Mouse (Mus musculus): ENCODE results near the gene Cyp26b1. TPM values are rescaled to one million over a fixed set of nuclear protein-coding genes. Genes with fewer than 3 reads are reported as not detected.
"Not testable (repeated sequence)": the region's sequence is repeated elsewhere in the genome, so short reads cannot be mapped to it uniquely, and the experiment has no call there.

The Cyp26b1 gene
- polyA plus RNA-seq, 1 experiment from 2014 or later = 10.2 TPM

DNA sequence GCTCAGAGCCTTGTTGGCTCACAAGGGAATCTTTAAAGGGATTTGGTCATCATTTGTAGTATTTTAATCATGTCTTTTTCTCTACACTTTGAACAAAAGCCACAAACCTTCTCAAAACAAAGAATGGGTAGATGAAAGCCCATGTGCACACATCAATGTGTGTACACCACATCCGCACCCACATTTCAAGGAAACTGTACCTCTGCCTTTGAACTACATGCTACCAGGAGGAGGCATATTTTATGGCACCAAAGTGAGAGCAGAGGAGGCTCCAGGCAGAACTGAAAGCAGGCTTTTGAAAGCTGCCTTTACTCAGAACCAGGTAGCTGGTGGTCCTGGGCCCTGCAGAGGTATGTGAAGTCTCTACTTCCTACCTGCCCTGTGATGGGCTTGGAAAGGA lies 23.3 kb upstream of the Cyp26b1 start:
- Histone ChIP-seq H3K27ac (ENCODE audit: low read length) (no peak overlapping the region), H3K4me3 (ENCODE audit: low read depth, low read length) (no peak overlapping the region), H3K4me2 (ENCODE audit: low read length) (no peak overlapping the region), H3K9ac (ENCODE audit: low read depth, low read length) (no peak overlapping the region), H3K27me3 (ENCODE audit: control insufficient read depth, insufficient read depth, low read depth, low read length) (no peaks in the 10 kb centered on the region), H3K9me3 (replicated peaks; ENCODE audit: control insufficient read depth, low read length, poor library complexity, severe bottlenecking) (no peaks in the 10 kb centered on the region), H3K36me3 (ENCODE audit: control insufficient read depth, insufficient read depth, low read length) (peaks cover 10% of the 10 kb centered on the region), H3K4me1 (ENCODE audit: control insufficient read depth, insufficient read depth, low read length) (no peaks in the 10 kb centered on the region)
- WGBS = 97% methylated on average over 1 of the region's 1 CpGs
- ATAC-seq = no peak

DNA sequence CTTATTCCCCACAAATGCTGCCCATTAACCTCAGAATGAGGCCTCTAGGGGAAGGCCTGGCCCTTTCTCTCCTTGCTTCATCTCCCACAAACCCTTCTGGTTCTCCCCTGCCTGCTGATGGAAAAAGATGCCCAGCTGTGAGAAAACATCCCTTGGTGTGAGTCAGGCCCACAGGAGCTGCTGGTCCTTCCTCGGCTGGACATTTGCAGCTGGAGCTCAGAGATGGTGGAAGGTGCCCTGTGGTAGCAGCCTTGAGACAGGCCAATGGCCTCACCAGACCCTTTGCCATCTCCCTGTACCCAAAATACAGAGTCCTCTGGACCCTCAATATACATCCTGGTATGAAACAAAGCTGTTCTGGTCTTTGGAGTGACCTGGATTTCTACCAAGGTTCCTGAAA lies 22.9 kb upstream of the Cyp26b1 start:
- no peak overlapping the region for H3K9ac ChIP-seq (ENCODE audit: low read depth, low read length)
- H3K4me2 ChIP-seq (ENCODE audit: low read length) = no peak overlapping the region
- H3K36me3 ChIP-seq (ENCODE audit: control insufficient read depth, insufficient read depth, low read length) = peaks cover 10% of the 10 kb centered on the region
- H3K4me3 ChIP-seq (ENCODE audit: low read depth, low read length) = no peak overlapping the region
- ATAC-seq = no peak
- H3K9me3 ChIP-seq (replicated peaks; ENCODE audit: control insufficient read depth, low read length, poor library complexity, severe bottlenecking) = no peaks in the 10 kb centered on the region
- no peaks in the 10 kb centered on the region for H3K27me3 ChIP-seq (ENCODE audit: control insufficient read depth, insufficient read depth, low read depth, low read length)
- WGBS = 86% methylated on average over 1 of the region's 1 CpGs
- H3K4me1 ChIP-seq (ENCODE audit: control insufficient read depth, insufficient read depth, low read length) = no peaks in the 10 kb centered on the region
- no peak overlapping the region for H3K27ac ChIP-seq (ENCODE audit: low read length)

DNA sequence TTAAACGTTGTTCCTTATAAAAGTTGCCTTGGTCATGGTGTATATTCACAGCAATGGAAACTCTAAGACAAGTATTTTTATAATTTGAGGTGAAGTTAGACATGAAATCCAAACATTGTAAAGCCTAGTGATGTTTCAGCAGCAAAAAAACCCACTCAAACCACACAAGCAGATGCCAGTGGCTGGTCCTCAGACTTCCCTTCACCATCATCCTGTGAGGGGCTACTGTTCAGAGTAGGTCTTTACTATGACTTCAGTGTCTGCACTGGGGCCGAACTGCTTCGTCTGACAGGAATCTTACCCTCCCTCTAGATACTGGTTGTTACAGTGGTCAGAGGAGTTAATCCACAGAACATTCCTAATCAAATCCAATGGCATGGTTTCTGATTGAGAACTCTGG lies 19.9 kb upstream of the Cyp26b1 start:
- Histone ChIP-seq H3K36me3 (ENCODE audit: control insufficient read depth, insufficient read depth, low read length) (no peaks in the 10 kb centered on the region), H3K9ac (ENCODE audit: low read depth, low read length) (no peak overlapping the region), H3K4me2 (ENCODE audit: low read length) (no peak overlapping the region), H3K4me3 (ENCODE audit: low read depth, low read length) (no peak overlapping the region), H3K9me3 (replicated peaks; ENCODE audit: control insufficient read depth, low read length, poor library complexity, severe bottlenecking) (no peaks in the 10 kb centered on the region), H3K27ac (ENCODE audit: low read length) (no peak overlapping the region), H3K27me3 (ENCODE audit: control insufficient read depth, insufficient read depth, low read depth, low read length) (no peaks in the 10 kb centered on the region), H3K4me1 (ENCODE audit: control insufficient read depth, insufficient read depth, low read length) (no peaks in the 10 kb centered on the region)
- WGBS = 89% methylated on average over 3 of the region's 3 CpGs
- ATAC-seq = no peak

DNA sequence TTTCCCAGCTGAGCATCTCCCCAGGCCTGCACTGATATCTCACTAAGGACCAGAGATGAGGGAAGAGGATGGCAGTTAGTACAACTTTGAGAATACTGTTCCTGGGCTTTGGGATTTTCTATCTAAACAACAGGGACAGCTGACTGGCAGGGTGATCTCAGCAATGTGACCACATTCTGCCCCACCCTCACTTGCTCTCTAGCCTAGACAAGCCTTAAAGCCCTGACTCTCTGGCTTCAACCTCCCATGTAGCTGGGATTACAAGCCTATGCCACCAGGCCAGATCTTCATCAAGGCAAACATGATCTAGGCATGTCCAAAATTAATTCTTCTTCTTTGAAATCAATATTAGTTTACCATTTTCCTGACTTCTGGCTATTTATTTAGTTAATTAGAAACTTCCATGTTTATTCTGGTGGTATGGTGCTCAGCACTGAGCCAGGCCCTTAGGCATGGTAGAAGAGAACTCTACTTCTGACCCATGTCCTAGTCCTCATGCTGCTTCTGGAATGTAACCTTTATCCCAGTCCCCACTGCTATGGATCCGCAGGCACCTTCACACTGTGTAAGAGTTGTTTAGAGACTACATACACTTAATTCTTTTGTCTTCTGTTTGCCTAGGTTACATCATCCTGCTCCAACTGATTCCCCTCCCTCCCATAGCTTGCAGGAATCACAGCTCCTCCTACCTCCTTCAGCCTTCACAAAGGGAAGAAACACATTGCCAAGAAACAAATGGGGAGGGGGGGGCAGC lies 7.6 kb upstream of the Cyp26b1 start:
- no peak overlapping the region for H3K4me2 ChIP-seq (ENCODE audit: low read length)
- ATAC-seq = no peak
- no peaks in the 10 kb centered on the region for H3K36me3 ChIP-seq (ENCODE audit: control insufficient read depth, insufficient read depth, low read length)
- 28% methylated on average over 1 of the region's 1 CpGs for WGBS
- H3K27me3 ChIP-seq (ENCODE audit: control insufficient read depth, insufficient read depth, low read depth, low read length) = no peaks in the 10 kb centered on the region
- no peak overlapping the region for H3K27ac ChIP-seq (ENCODE audit: low read length)
- no peak overlapping the region for H3K9ac ChIP-seq (ENCODE audit: low read depth, low read length)
- H3K4me1 ChIP-seq (ENCODE audit: control insufficient read depth, insufficient read depth, low read length) = no peaks in the 10 kb centered on the region
- H3K4me3 ChIP-seq (ENCODE audit: low read depth, low read length) = no peak overlapping the region
- H3K9me3 ChIP-seq (replicated peaks; ENCODE audit: control insufficient read depth, low read length, poor library complexity, severe bottlenecking) = no peaks in the 10 kb centered on the region

DNA sequence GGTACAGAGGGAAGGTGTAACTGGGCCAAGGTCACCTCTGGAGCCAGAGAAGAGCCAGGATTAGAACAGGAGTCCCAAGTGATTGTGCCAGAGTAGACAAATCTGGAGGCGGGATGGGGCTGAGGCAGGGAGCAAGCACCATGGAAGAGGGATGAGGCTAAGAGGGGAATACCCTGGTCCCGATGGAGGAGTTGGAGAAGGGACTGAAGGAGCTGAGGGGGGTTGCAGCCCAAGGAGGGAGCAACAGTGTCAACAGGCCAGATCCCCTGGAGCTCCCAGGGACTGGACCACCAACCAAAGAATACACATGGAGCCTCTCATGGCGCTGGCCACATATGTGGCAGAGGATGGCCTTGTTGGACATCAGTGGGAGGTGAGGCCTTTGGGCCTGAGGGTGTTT lies 5.6 kb upstream of the Cyp26b1 start:
- 83% methylated on average over 3 of the region's 3 CpGs for WGBS
- H3K9ac ChIP-seq (ENCODE audit: low read depth, low read length); H3K4me3 ChIP-seq (ENCODE audit: low read depth, low read length); ATAC-seq; H3K4me1 ChIP-seq (ENCODE audit: control insufficient read depth, insufficient read depth, low read length); H3K36me3 ChIP-seq (ENCODE audit: control insufficient read depth, insufficient read depth, low read length); H3K4me2 ChIP-seq (ENCODE audit: low read length); H3K27ac ChIP-seq (ENCODE audit: low read length); H3K27me3 ChIP-seq (ENCODE audit: control insufficient read depth, insufficient read depth, low read depth, low read length); H3K9me3 ChIP-seq (replicated peaks; ENCODE audit: control insufficient read depth, low read length, poor library complexity, severe bottlenecking): not testable (repeated sequence)

DNA sequence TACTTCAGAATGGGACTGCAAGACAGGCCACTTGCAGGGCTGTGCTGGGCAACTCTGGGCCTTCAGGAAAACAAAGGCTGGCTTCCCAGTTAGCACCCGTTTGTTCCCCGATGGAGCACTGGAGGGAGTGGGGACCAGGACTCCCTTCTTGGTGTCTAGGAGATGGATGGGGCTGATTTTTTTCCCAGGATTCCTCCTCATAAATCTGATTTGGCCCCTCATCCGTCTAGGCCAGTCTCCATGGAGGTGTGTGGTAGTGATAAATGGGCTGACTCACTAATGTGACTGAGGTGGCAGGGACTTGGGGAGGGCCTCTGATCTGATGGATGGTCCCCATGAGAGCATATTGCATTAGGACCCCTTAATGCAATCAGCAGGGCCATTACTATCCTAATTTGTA lies 5.0 kb upstream of the Cyp26b1 start:
- ATAC-seq = no peak
- Histone ChIP-seq H3K27me3 (ENCODE audit: control insufficient read depth, insufficient read depth, low read depth, low read length) (no peaks in the 10 kb centered on the region), H3K36me3 (ENCODE audit: control insufficient read depth, insufficient read depth, low read length) (no peaks in the 10 kb centered on the region), H3K4me1 (ENCODE audit: control insufficient read depth, insufficient read depth, low read length) (0 out of 2 replicates have a peak, but pooled peaks cover 5% of the 10 kb centered on the region), H3K27ac (ENCODE audit: low read length) (no peak overlapping the region), H3K9ac (ENCODE audit: low read depth, low read length) (no peak overlapping the region), H3K4me2 (ENCODE audit: low read length) (no peak overlapping the region), H3K4me3 (ENCODE audit: low read depth, low read length) (no peak overlapping the region), H3K9me3 (replicated peaks; ENCODE audit: control insufficient read depth, low read length, poor library complexity, severe bottlenecking) (no peaks in the 10 kb centered on the region)
- whole genome bisulfite sequencing = 97% methylated on average over 3 of the region's 3 CpGs

DNA sequence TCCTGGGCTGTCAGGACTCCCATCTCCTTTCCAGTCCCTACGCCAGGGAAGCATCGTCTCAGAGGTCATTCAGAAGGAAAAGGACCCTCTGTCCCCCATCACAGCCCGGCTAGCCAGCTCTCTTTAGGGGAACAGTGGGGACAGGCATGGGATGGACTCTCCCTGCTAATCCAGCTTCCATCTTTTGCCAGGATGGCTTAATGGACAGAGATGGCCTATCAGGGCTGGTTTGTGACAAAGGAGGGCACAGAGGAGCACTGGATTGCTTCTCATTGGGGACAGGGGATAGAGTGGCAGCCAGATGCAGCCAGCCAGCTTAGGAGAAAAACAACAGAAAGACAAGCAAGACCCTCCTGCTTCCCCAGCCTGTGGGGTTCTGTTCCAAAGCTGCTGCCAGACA lies 918 bp upstream of the Cyp26b1 start:
- Histone ChIP-seq H3K9ac (ENCODE audit: low read depth, low read length) (peak overlapping the region; percentile 27; the same call in 1 of the 2 replicates), H3K4me1 (ENCODE audit: control insufficient read depth, insufficient read depth, low read length) (peaks cover 11% of the 10 kb centered on the region), H3K4me2 (ENCODE audit: low read length) (no peak overlapping the region), H3K36me3 (ENCODE audit: control insufficient read depth, insufficient read depth, low read length) (no peaks in the 10 kb centered on the region), H3K4me3 (ENCODE audit: low read depth, low read length) (no peak overlapping the region), H3K27me3 (ENCODE audit: control insufficient read depth, insufficient read depth, low read depth, low read length) (peaks cover 7% of the 10 kb centered on the region), H3K9me3 (replicated peaks; ENCODE audit: control insufficient read depth, low read length, poor library complexity, severe bottlenecking) (no peaks in the 10 kb centered on the region), H3K27ac (ENCODE audit: low read length) (no peak overlapping the region)
- WGBS = 17% methylated on average over 3 of the region's 3 CpGs
- peak; percentile 18; the same call in 1 of the 2 replicates for ATAC-seq

DNA sequence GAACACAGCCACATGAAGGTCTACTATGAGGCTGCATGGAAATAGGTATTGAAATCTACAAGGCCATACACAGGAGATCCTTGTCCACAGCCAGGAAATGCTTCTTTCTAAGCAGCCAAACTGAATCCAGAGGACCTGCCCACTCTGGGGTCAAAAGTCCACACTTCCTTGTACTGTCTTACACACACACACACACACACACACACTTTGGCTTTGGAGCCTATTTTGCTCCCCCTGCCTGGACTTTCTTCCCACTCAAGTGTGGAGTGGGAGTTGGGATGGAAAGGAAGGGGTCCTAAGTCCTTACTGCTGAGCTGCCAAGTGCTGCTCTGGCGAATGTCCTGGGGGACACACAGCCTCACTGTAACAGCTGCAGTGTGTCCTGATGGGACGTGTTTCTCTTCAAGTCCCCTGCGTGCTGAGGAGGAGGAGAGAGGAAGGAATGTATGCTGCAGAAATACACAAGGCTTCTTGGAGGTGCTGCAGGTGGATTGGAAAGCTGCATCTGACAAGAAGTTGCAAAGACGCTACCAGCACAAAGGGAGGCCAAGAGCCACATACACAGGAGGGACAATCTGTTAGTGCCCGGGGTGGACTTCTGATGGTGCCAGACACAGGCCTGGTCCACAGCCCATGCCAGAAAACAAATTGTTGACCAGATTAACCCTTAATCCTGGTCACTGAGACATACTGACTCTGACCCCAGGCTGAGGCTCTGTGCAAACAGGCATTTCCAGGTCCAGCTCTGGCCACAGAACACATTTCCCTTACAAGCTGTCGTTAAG lies 2.6 kb downstream of the Cyp26b1 start:
- H3K27me3 ChIP-seq (ENCODE audit: control insufficient read depth, insufficient read depth, low read depth, low read length) = peaks cover 23% of the 10 kb centered on the region
- no peak overlapping the region for H3K9ac ChIP-seq (ENCODE audit: low read depth, low read length)
- no peaks in the 10 kb centered on the region for H3K9me3 ChIP-seq (replicated peaks; ENCODE audit: control insufficient read depth, low read length, poor library complexity, severe bottlenecking)
- H3K4me2 ChIP-seq (ENCODE audit: low read length) = no peak overlapping the region
- ATAC-seq = no peak
- 70% methylated on average over 6 of the region's 6 CpGs for WGBS
- no peaks in the 10 kb centered on the region for H3K36me3 ChIP-seq (ENCODE audit: control insufficient read depth, insufficient read depth, low read length)
- H3K4me1 ChIP-seq (ENCODE audit: control insufficient read depth, insufficient read depth, low read length) = peaks cover 40% of the 10 kb centered on the region
- no peak overlapping the region for H3K4me3 ChIP-seq (ENCODE audit: low read depth, low read length)
- H3K27ac ChIP-seq (ENCODE audit: low read length) = no peak overlapping the region
